ENCODE assay signal across 24 mouse cellular contexts in genomic region chr5:63910171-63910960, GRCm38 (mm10). TPM values are rescaled to one million over a fixed set of nuclear protein-coding genes. Genes with fewer than 3 reads are reported as not detected.
A peak's percentile ranks its signal among the peaks of the same experiment; 100 is the strongest.
DNase-seq lines count a peak whose midpoint lies in the region; ATAC-seq and TF ChIP-seq lines count a peak whose summit lies in the region.
"Had no signal": no experiment of that assay in that cellular context is flagged by ENCODE, and none has a peak within 500 bp of the region (broad histone marks: within the 10 kb centered on the region; RNA-seq: fewer than 3 reads in every experiment).

No protein-coding gene starts in this region.

- TF ChIP-seq POLR2A in lung, adult 2 months (IDR thresholded peaks at IDR 0.05; ENCODE audit: borderline replicate concordance, extremely low read depth, low read depth, low read length) = no peak

- ATAC-seq in lung, postnatal 0 days = peak; percentile 54
- ATAC-seq: activated CD4-positive, CD25-positive, alpha-beta regulatory T cell, adult 4 months; forebrain, embryonic 14.5 days; forebrain, postnatal 0 days; Patski had no signal

- H3K27me3 ChIP-seq in lung, postnatal 0 days (replicated peaks; ENCODE audit: insufficient read depth, low read length) = no peaks in the 10 kb centered on the region
- H3K27me3 ChIP-seq: embryonic facial prominence, embryonic 12.5 days; embryonic facial prominence, embryonic 15.5 days; hindbrain, embryonic 12.5 days; hindbrain, embryonic 15.5 days; Patski had no signal

- H3K9me3 ChIP-seq in lung, postnatal 0 days (ENCODE audit: low read length) = no peaks in the 10 kb centered on the region
- H3K9me3 ChIP-seq: embryonic facial prominence, embryonic 12.5 days; embryonic facial prominence, embryonic 15.5 days; G1E; hindbrain, embryonic 12.5 days; hindbrain, embryonic 15.5 days had no signal

- TF ChIP-seq EP300 in lung, postnatal 0 days (IDR thresholded peaks at IDR 0.05) = no peak

- H3K27ac ChIP-seq in lung, postnatal 0 days (ENCODE audit: low read length) = no peak overlapping the region
- H3K27ac ChIP-seq: embryonic facial prominence, embryonic 12.5 days; embryonic facial prominence, embryonic 15.5 days; gastrocnemius, adult 2 months; hindbrain, embryonic 12.5 days; hindbrain, embryonic 15.5 days had no signal

- no peaks in the 10 kb centered on the region for H3K36me3 ChIP-seq in lung, postnatal 0 days (ENCODE audit: insufficient read depth, low read length)
- H3K36me3 ChIP-seq: embryonic facial prominence, embryonic 12.5 days; embryonic facial prominence, embryonic 15.5 days; hindbrain, embryonic 12.5 days; hindbrain, embryonic 15.5 days had no signal

- WGBS in lung, postnatal 0 days = 69% methylated on average over 10 of the region's 10 CpGs
- WGBS in lung, adult 2 months = 77% methylated on average over 10 of the region's 10 CpGs

- no peaks in the 10 kb centered on the region for H3K4me1 ChIP-seq in lung, postnatal 0 days (ENCODE audit: insufficient read depth, low read depth, low read length)
- peaks cover 2% of the 10 kb centered on the region; the same call in 1 of the 2 replicates for H3K4me1 ChIP-seq in lung, adult 2 months (ENCODE audit: control insufficient read depth, insufficient read depth, low read length)
- H3K4me1 ChIP-seq: embryonic facial prominence, embryonic 15.5 days; hindbrain, embryonic 12.5 days; hindbrain, embryonic 15.5 days had no signal

- TF ChIP-seq CTCF in lung, postnatal 0 days (IDR thresholded peaks at IDR 0.05) = no peak
- no peak for TF ChIP-seq CTCF in lung, adult 2 months (IDR thresholded peaks at IDR 0.05; ENCODE audit: insufficient read depth, low read length)

- no peak overlapping the region for H3K4me3 ChIP-seq in lung, postnatal 0 days (ENCODE audit: low read depth, low read length)
- H3K4me3 ChIP-seq in lung, adult 2 months (replicated peaks; ENCODE audit: extremely low read depth, low read depth, low read length) = no peak overlapping the region
- H3K4me3 ChIP-seq: embryonic facial prominence, embryonic 12.5 days; embryonic facial prominence, embryonic 15.5 days; gastrocnemius, adult 2 months; hindbrain, embryonic 12.5 days; hindbrain, embryonic 15.5 days had no signal

- H3K4me2 ChIP-seq in lung, postnatal 0 days (replicated peaks; ENCODE audit: low read depth, low read length) = no peak overlapping the region
- H3K4me2 ChIP-seq: embryonic facial prominence, embryonic 12.5 days; embryonic facial prominence, embryonic 15.5 days; heart, embryonic 11.5 days; hindbrain, embryonic 12.5 days; hindbrain, embryonic 15.5 days had no signal

- H3K9ac ChIP-seq in lung, postnatal 0 days (replicated peaks; ENCODE audit: low read depth) = no peak overlapping the region
- H3K9ac ChIP-seq: embryonic facial prominence, embryonic 12.5 days; embryonic facial prominence, embryonic 15.5 days; forebrain, postnatal 0 days; hindbrain, embryonic 12.5 days; hindbrain, embryonic 15.5 days had no signal

- DNase-seq in lung, postnatal 0 days (ENCODE audit: low spot score) = peak; percentile 17
- DNase-seq in lung, adult 2 months = no peak
- DNase-seq in R1 (ENCODE audit: low read depth, low spot score) (peak; percentile 80), adipocyte (ENCODE audit: low spot score) (peak; percentile 7)
- no peak for DNase-seq in adrenal gland, postnatal 10 days
- no peak for DNase-seq in ovary, postnatal 36 days (ENCODE audit: low spot score)
- DNase-seq: adrenal gland, postnatal 14 days; cerebellum, adult 11 months; cerebellum, adult 2 months; cerebellum, adult 9-11 months; cerebellum, postnatal 25 days; forebrain, postnatal 0 days; gastrocnemius, adult 2 months; gastrocnemius, postnatal 14 days; heart, adult 11 months had no signal

RNA-seq across cellular contexts. Expression of gene Rell1, which starts 58.3 kb away (rescaled TPM):
- polyA plus RNA-seq in lung, postnatal 0 days (2015; fragmentation: Nextera tagmentation; extraction: Ambion mirVana) = 27.0 and 29.0 TPM in 2 replicates
- 13.5 and 15.0 TPM in 2 replicates for polyA plus RNA-seq in lung, adult 2 months (2012; rRNA removed)
- 10 to 100 TPM; 32.3 to 32.4 TPM for total RNA-seq in adrenal gland, postnatal 10 days (2021)

Comparison
In these comparisons a context has a peak if more than half of its experiments do, and no peak if none do; other contexts are left out.
1. DNase-seq: peak in lung, postnatal 0 days (single experiment), R1 (single experiment) and adipocyte (single experiment); none in lung, adult 2 months (single experiment), adrenal gland, postnatal 10 days (single experiment) and ovary, postnatal 36 days (single experiment).